Mouse (Mus musculus): ENCODE data around the gene Gm26992. TPM values are rescaled to one million over a fixed set of nuclear protein-coding genes. Genes with fewer than 3 reads are reported as not detected.

The Gm26992 gene
- polyA plus RNA-seq, 2 experiments: not detected

DNA sequence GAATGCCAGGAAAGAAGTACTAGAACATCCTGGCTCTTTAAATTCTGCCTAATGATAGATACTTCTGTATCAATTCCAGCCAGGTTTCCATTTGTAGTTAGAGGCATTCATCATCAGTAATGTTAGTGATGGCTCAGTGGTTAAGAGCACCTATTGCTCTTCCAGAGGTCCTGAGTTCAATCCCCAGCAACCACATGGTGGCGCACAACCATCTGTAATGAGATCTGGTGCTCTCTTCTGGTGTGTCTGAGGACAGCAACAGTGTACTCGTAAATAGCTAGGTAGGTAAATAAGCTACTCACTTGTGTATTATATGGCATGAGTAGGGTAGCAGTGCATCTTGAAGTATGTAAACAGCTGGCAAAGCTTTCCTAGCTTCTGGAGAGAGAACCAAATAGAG lies 47.2 kb downstream of the Gm26992 start:
- Histone ChIP-seq H3K9ac (ENCODE audit: low read depth, low read length, severe bottlenecking) (no peak overlapping the region), H3K9me3 (ENCODE audit: control insufficient read depth, low read length) (no peaks in the 10 kb centered on the region), H3K36me3 (ENCODE audit: control insufficient read depth, insufficient read depth, low read length) (0 out of 2 replicates have a peak, but pooled peaks cover 2% of the 10 kb centered on the region), H3K4me1 (ENCODE audit: control insufficient read depth, insufficient read depth, low read length) (no peaks in the 10 kb centered on the region), H3K27ac (replicated peaks; ENCODE audit: low read depth, low read length) (no peak overlapping the region), H3K27me3 (ENCODE audit: control insufficient read depth, insufficient read depth, low read length) (no peaks in the 10 kb centered on the region), H3K4me3 (replicated peaks; ENCODE audit: low read length) (no peak overlapping the region), H3K4me2 (replicated peaks; ENCODE audit: low read depth, low read length, severe bottlenecking) (no peak overlapping the region)
- ATAC-seq (ENCODE audit: low FRiP score, low read depth) (no peak), DNase-seq (ENCODE audit: low spot score) (no peak)
- no peak for TF ChIP-seq POLR2A (IDR thresholded peaks at IDR 0.05; ENCODE audit: borderline replicate concordance, extremely low read depth, insufficient read depth, insufficient read length)
- WGBS: 64% methylated on average over 2 of the region's 2 CpGs

DNA sequence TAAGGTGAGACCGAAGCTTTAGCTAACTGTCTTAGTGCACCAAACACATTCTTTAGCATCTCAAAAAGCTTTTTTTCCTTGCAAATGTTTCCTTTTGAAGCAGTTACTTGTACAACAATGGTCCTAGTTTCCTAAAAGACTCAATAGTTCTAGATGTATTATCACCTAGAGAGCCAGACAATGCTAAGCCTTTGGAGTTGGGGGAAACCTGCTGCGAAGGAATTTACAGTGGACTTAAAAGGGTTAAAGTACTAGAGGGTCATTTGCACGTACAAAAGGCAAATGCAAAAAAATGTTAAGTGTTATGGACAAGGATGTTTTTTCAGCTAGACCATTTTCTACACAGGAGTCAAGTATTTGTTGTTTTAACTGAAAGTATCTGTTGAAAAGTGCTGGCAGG lies 50.5 kb downstream of the Gm26992 start:
- no peak for TF ChIP-seq POLR2A (IDR thresholded peaks at IDR 0.05; ENCODE audit: borderline replicate concordance, extremely low read depth, insufficient read depth, insufficient read length)
- no peak overlapping the region for H3K4me2 ChIP-seq (replicated peaks; ENCODE audit: low read depth, low read length, severe bottlenecking)
- no peaks in the 10 kb centered on the region for H3K27me3 ChIP-seq (ENCODE audit: control insufficient read depth, insufficient read depth, low read length)
- ATAC-seq (ENCODE audit: low FRiP score, low read depth): no peak
- H3K4me3 ChIP-seq (replicated peaks; ENCODE audit: low read length): no peak overlapping the region
- H3K9me3 ChIP-seq (ENCODE audit: control insufficient read depth, low read length): no peaks in the 10 kb centered on the region
- 0 out of 2 replicates have a peak, but pooled peaks cover 2% of the 10 kb centered on the region for H3K36me3 ChIP-seq (ENCODE audit: control insufficient read depth, insufficient read depth, low read length)
- 75% methylated on average over 3 of the region's 3 CpGs for WGBS
- DNase-seq (ENCODE audit: low spot score): no peak
- no peaks in the 10 kb centered on the region for H3K4me1 ChIP-seq (ENCODE audit: control insufficient read depth, insufficient read depth, low read length)
- no peak overlapping the region for H3K9ac ChIP-seq (ENCODE audit: low read depth, low read length, severe bottlenecking)
- no peak overlapping the region for H3K27ac ChIP-seq (replicated peaks; ENCODE audit: low read depth, low read length)

DNA sequence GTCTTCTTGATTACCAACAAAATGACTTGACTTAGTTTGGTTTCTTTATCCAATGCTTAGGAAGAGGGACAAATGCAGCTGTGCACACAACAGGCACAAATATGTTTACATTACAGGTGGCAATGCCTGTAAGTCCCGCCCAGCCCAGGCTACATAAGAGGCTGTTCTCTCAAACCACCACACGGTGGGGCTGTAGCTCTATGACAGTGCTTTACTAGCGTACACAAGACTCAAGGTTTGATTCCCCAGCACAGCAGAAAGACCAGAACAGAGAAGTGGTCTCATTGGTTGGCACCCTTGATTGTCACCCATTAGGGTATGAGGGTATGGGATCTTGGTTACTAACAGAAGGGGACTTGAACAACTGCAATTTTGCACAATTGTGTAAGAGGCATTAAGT lies 55.7 kb downstream of the Gm26992 start:
- no peaks in the 10 kb centered on the region for H3K9me3 ChIP-seq (ENCODE audit: control insufficient read depth, low read length)

DNA sequence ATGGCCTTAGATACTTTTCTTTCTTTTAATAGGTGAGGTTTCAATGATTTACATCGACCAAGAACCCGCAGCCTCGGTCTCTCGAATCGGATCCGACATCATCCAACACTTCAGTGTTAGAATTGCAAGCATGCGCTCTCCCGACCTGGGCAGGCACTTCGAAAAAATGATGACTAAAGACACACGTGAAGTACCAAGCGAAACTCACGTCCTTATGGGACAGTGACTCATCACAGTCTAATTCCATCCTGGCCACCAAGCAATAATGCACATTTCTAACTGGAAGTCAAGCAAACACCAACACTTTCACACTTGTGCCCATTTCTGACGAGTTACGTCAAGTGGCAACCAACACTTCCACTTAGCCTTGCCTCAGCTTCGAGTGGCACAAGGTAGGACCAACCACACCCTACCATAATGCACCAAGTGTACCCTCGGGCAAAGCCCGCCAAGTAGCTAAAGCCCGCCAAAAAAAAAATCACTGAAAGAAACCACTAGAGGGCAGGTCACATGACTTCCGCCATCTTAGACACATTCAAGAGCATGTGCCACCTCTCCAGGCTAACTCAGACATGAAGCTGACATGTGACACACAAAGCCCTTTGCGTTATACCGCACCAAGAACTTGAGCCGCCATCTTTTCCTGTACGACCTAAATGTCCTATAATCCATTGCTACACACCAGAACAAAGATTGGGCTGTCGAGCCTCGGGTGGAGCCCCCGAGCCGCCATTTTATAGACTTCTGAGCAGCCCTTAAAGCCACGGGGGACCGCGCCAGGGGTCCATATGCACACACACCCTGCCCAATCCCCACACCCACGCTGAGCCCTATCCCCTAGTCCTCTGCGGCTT lies 59.7 kb downstream of the Gm26992 start:
- H3K9me3 ChIP-seq (ENCODE audit: control insufficient read depth, low read length): no peaks in the 10 kb centered on the region
- no peaks in the 10 kb centered on the region for H3K4me1 ChIP-seq (ENCODE audit: control insufficient read depth, insufficient read depth, low read length)
- peak; percentile 60 for DNase-seq (ENCODE audit: low spot score)
- H3K36me3 ChIP-seq (ENCODE audit: control insufficient read depth, insufficient read depth, low read length): no peaks in the 10 kb centered on the region
- TF ChIP-seq POLR2A (IDR thresholded peaks at IDR 0.05; ENCODE audit: borderline replicate concordance, extremely low read depth, insufficient read depth, insufficient read length): no peak
- no peaks in the 10 kb centered on the region for H3K27me3 ChIP-seq (ENCODE audit: control insufficient read depth, insufficient read depth, low read length)
- 68% methylated on average over 32 of the region's 32 CpGs for WGBS
- H3K9ac ChIP-seq (ENCODE audit: low read depth, low read length, severe bottlenecking): peak overlapping the region; percentile 53
- peak overlapping the region; percentile 81 for H3K27ac ChIP-seq (replicated peaks; ENCODE audit: low read depth, low read length)
- H3K4me2 ChIP-seq (replicated peaks; ENCODE audit: low read depth, low read length, severe bottlenecking): peak overlapping the region; percentile 25; the same call in 1 of the 2 replicates
- peak; percentile 85 for ATAC-seq (ENCODE audit: low FRiP score, low read depth)
- peak overlapping the region; percentile 40 for H3K4me3 ChIP-seq (replicated peaks; ENCODE audit: low read length)

More for the DNA sequence above, 55.7 kb downstream of the Gm26992 start:
- no peak for TF ChIP-seq POLR2A (IDR thresholded peaks at IDR 0.05; ENCODE audit: borderline replicate concordance, extremely low read depth, insufficient read depth, insufficient read length)
- WGBS: 15% methylated on average over 3 of the region's 3 CpGs
- Histone ChIP-seq H3K4me2 (replicated peaks; ENCODE audit: low read depth, low read length, severe bottlenecking) (no peak overlapping the region), H3K4me1 (ENCODE audit: control insufficient read depth, insufficient read depth, low read length) (no peaks in the 10 kb centered on the region), H3K36me3 (ENCODE audit: control insufficient read depth, insufficient read depth, low read length) (no peaks in the 10 kb centered on the region), H3K27me3 (ENCODE audit: control insufficient read depth, insufficient read depth, low read length) (no peaks in the 10 kb centered on the region), H3K27ac (replicated peaks; ENCODE audit: low read depth, low read length) (no peak overlapping the region), H3K9ac (ENCODE audit: low read depth, low read length, severe bottlenecking) (no peak overlapping the region), H3K4me3 (replicated peaks; ENCODE audit: low read length) (no peak overlapping the region)
- ATAC-seq (ENCODE audit: low FRiP score, low read depth): no peak
- peak; percentile 59 for DNase-seq (ENCODE audit: low spot score)

DNA sequence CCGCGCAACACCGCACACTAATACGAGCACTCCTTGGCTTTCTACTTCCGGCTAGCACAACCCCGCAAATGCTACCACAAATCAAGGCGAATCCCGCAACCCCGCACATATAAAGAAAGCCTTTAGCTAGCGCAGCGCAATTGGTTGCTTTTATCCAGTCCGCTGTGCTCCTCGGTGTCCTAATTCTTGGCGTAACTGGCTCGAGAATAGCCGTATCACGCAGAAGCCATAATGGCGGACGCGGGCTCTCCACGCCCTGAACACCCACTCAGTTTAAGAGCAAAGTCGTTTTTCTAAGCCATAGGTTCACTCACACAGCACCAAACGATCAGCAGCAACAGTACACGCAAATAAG lies 60.3 kb downstream of the Gm26992 start:
- ATAC-seq (ENCODE audit: low FRiP score, low read depth) (no peak), DNase-seq (ENCODE audit: low spot score) (no peak)
- Histone ChIP-seq H3K36me3 (ENCODE audit: control insufficient read depth, insufficient read depth, low read length) (no peaks in the 10 kb centered on the region), H3K9ac (ENCODE audit: low read depth, low read length, severe bottlenecking) (peak overlapping the region; percentile 53), H3K27ac (replicated peaks; ENCODE audit: low read depth, low read length) (peak overlapping the region; percentile 81), H3K9me3 (ENCODE audit: control insufficient read depth, low read length) (no peaks in the 10 kb centered on the region), H3K4me1 (ENCODE audit: control insufficient read depth, insufficient read depth, low read length) (no peaks in the 10 kb centered on the region), H3K4me2 (replicated peaks; ENCODE audit: low read depth, low read length, severe bottlenecking) (no peak overlapping the region), H3K4me3 (replicated peaks; ENCODE audit: low read length) (peak overlapping the region; percentile 40), H3K27me3 (ENCODE audit: control insufficient read depth, insufficient read depth, low read length) (no peaks in the 10 kb centered on the region)
- no peak for TF ChIP-seq POLR2A (IDR thresholded peaks at IDR 0.05; ENCODE audit: borderline replicate concordance, extremely low read depth, insufficient read depth, insufficient read length)
- WGBS: 74% methylated on average over 24 of the region's 24 CpGs

Data from limb, embryonic 14.5 days (tissue).